Mouse (Mus musculus) ES-Bruce4 (cell line): ENCODE measurements around the gene Cyp1a2.

ENCODE experiments used
- CTCF ChIP-seq: IDR thresholded peaks from one replicate; pipeline ENCODE4 v1.8.1; 2011; ENCODE audit warnings: low read depth, low read length
- POLR2A ChIP-seq: IDR thresholded peaks from one replicate; pipeline ENCODE4 v1.8.1; 2011; ENCODE audit warnings: low read length; ENCODE audit not compliant: insufficient read depth

DNA sequence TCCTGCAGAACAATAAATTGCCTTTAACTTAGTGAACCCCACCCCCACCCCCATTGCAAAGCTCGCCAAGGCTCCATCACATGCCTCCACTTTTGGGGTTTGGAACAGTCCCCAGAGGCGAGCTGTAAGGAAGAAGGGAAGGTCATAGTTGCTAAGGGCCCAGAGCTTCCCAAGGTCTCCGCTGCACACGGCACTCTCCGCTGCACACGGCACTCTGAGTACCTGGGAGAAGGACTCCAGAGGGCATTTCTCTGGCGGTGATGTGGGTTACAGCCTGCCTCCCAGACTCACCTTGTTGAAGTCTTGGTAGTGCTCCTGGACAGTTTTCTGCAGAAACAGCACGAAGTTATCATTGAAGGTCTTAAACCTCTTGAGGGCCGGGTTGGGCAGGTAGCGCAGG is 2.1 kb downstream of the Cyp1a2 start:
- no peak for TF ChIP-seq CTCF
- TF ChIP-seq POLR2A, result no peak
